Mouse (Mus musculus) heart, embryonic 16.5 days (tissue): Measurements from ENCODE around the gene 1700014D04Rik. TPM values are rescaled to one million over a fixed set of nuclear protein-coding genes. Genes with fewer than 3 reads are reported as not detected.
"Not testable (repeated sequence)": the region's sequence is repeated elsewhere in the genome, so short reads cannot be mapped to it uniquely, and the experiment has no call there.

Experiments used
- ATAC-seq: fragments of 200-750 bp; cut with Nextera tagmentation; replicated peaks from 2 replicates; pipeline ENCODE4 v1.8.0; 2017; ENCODE audit warnings: moderate number of reproducible peaks; ENCODE audit not compliant: insufficient read depth, low FRiP score; ENCODE audit errors: extremely low read depth
- H3K27ac ChIP-seq: fragments of 300-500 bp; sonication (generic); 2 replicates; pipeline ENCODE4 v1.5.1; 2014; ENCODE audit warnings: mild to moderate bottlenecking, low read length, control low read depth, moderate library complexity
- H3K27me3 ChIP-seq: fragments of 300-500 bp; sonication (generic); 2 replicates; pipeline ENCODE4 v1.6.1; 2014; ENCODE audit warnings: low read length, mixed read lengths; ENCODE audit not compliant: control insufficient read depth, insufficient read depth
- H3K36me3 ChIP-seq: fragments of 300-500 bp; sonication (generic); 2 replicates; pipeline ENCODE4 v1.6.1; 2014; ENCODE audit not compliant: control insufficient read depth, insufficient read depth
- H3K4me1 ChIP-seq: fragments of 300-500 bp; sonication (generic); 2 replicates; pipeline ENCODE4 v1.6.1; 2014; ENCODE audit warnings: low read length, mixed read lengths; ENCODE audit not compliant: control insufficient read depth, insufficient read depth
- H3K4me2 ChIP-seq: fragments of 300-500 bp; sonication (generic); 2 replicates; pipeline ENCODE4 v1.6.1; 2014; ENCODE audit warnings: low read depth, mild to moderate bottlenecking, control low read depth, low read length
- H3K4me3 ChIP-seq: fragments of 300-500 bp; sonication (generic); 2 replicates; pipeline ENCODE4 v1.5.1; 2014; ENCODE audit warnings: mild to moderate bottlenecking, control low read depth, low read length
- H3K9ac ChIP-seq: fragments of 300-500 bp; sonication (generic); 2 replicates; pipeline ENCODE4 v1.6.1; 2014; ENCODE audit warnings: low read length, control low read depth
- H3K9me3 ChIP-seq: fragments of 300-500 bp; sonication (generic); replicated peaks from 2 replicates; pipeline ENCODE4 v1.6.1; 2016; ENCODE audit warnings: low read length; ENCODE audit not compliant: control insufficient read depth
- WGBS: fragments of 180-500 bp; shearing (Covaris S2); extraction: QIAGEN DNeasy Blood & Tissue Kit; methylation state at CpG from one replicate; pipeline ENCODE4 v1.1.7; 2014; 5-methylcytosine and 5-hydroxymethylcytosine counted together
- polyA plus RNA-seq: library from polyadenylated mRNA; unstranded; fragments of >200 nt; fragmentation: Nextera tagmentation; extraction: Ambion mirVana; gene quantifications from 2 replicates; pipeline ENCODE4 v1.2.1, GENCODE M21; 2015

1700014D04Rik gene
- polyA plus RNA-seq, 1 experiment from 2014 or later: not detected

- Histone ChIP-seq H3K4me1 (peaks cover 5% of the 10 kb centered on the region), H3K27ac (no peak overlapping the region), H3K36me3 (no peaks in the 10 kb centered on the region), H3K27me3 (no peaks in the 10 kb centered on the region), H3K9ac (no peak overlapping the region), H3K9me3 (no peaks in the 10 kb centered on the region), H3K4me2 (no peak overlapping the region), H3K4me3 (no peak overlapping the region)
- ATAC-seq: no peak
- WGBS: 69% methylated on average over 10 of the region's 10 CpGs
These were observed 4.9 kb downstream of the 1700014D04Rik start for GRCm38 (mm10) chr13:59741697-59742096.

- Histone ChIP-seq H3K4me1 (peaks cover 5% of the 10 kb centered on the region), H3K27me3 (no peaks in the 10 kb centered on the region), H3K36me3 (no peaks in the 10 kb centered on the region), H3K27ac (no peak overlapping the region), H3K4me2 (peak overlapping the region; percentile 24; the same call in 1 of the 2 replicates), H3K9ac (no peak overlapping the region), H3K4me3 (no peak overlapping the region), H3K9me3 (no peaks in the 10 kb centered on the region)
- no peak for ATAC-seq
- 41% methylated on average over 11 of the region's 11 CpGs for WGBS
These were observed 5.5 kb downstream of the 1700014D04Rik start for GRCm38 (mm10) chr13:59741096-59741495.

DNA sequence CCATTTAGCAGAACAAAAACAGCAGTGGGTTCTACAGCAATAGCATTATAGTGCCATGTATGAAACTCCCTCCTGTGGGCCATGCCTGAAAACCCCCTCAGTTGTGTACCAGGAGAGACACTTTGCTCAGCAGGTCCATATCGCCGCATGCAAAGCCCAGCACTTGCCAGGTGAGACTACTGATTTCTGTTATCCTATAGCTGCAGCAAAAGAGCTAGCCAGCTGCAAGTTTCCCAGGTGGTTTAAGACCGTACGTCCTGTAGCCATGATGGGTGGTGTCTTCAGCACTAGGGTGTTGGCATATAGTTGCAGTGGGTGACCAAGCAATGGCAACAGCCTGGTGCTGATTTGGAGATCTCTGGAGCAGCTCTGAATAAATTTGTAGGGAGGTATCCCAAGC is 7.2 kb downstream of the 1700014D04Rik start:
- Histone ChIP-seq H3K9ac (no peak overlapping the region), H3K27ac (no peak overlapping the region), H3K4me1 (peaks cover 5% of the 10 kb centered on the region), H3K27me3 (no peaks in the 10 kb centered on the region), H3K4me3 (no peak overlapping the region), H3K9me3 (no peaks in the 10 kb centered on the region), H3K36me3 (no peaks in the 10 kb centered on the region), H3K4me2 (no peak overlapping the region)
- WGBS: 87% methylated on average over 4 of the region's 4 CpGs
- no peak for ATAC-seq

- no peak for ATAC-seq
- peaks cover 5% of the 10 kb centered on the region for H3K4me1 ChIP-seq
- H3K4me3 ChIP-seq: no peak overlapping the region
- no peak overlapping the region for H3K9ac ChIP-seq
- WGBS: 77% methylated on average over 2 of the region's 2 CpGs
- H3K9me3 ChIP-seq: no peaks in the 10 kb centered on the region
- no peaks in the 10 kb centered on the region for H3K36me3 ChIP-seq
- H3K27me3 ChIP-seq: no peaks in the 10 kb centered on the region
- no peak overlapping the region for H3K4me2 ChIP-seq
- no peak overlapping the region for H3K27ac ChIP-seq
These were observed 8.1 kb downstream of the 1700014D04Rik start for GRCm38 (mm10) chr13:59738455-59738854.

GRCm38 (mm10) chr13:59735190-59735589 is 11.4 kb downstream of the 1700014D04Rik start:
- Histone ChIP-seq H3K4me2 (no peak overlapping the region), H3K36me3 (no peaks in the 10 kb centered on the region), H3K4me1 (no peaks in the 10 kb centered on the region), H3K27ac (no peak overlapping the region), H3K9me3 (no peaks in the 10 kb centered on the region), H3K9ac (no peak overlapping the region), H3K4me3 (no peak overlapping the region), H3K27me3 (no peaks in the 10 kb centered on the region)
- 26% methylated on average over 3 of the region's 3 CpGs for WGBS
- no peak; the same call in 1 of the 2 replicates for ATAC-seq

GRCm38 (mm10) chr13:59734347-59734746 is 12.2 kb downstream of the 1700014D04Rik start:
- H3K27ac ChIP-seq, H3K27me3 ChIP-seq, H3K4me3 ChIP-seq, H3K4me1 ChIP-seq, H3K9me3 ChIP-seq, ATAC-seq, H3K9ac ChIP-seq, H3K4me2 ChIP-seq, H3K36me3 ChIP-seq: not testable (repeated sequence)
- 29% methylated on average over 6 of the region's 6 CpGs for WGBS

DNA sequence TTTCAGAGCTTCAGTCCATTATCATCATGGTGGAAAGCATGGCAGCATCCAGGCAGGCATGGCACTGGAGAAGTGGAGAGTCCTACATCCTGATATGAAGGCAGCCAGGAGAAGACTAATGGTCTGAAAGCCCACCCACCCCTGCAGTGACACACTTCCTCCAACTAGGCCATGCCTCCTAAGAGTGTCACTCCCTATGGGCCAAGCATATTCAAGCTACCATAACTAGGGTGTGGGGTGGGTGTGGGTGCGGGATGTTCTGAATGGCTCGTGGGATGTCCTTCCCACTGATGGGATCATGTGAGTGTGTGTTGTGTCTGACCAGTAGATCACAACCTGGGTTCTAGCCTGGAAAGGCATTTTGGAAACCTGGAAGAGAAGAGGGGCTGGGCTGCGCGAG is 12.6 kb downstream of the 1700014D04Rik start:
- no peak overlapping the region for H3K4me2 ChIP-seq
- H3K27ac ChIP-seq: no peak overlapping the region
- H3K9me3 ChIP-seq: no peaks in the 10 kb centered on the region
- H3K4me3 ChIP-seq: no peak overlapping the region
- H3K4me1 ChIP-seq: no peaks in the 10 kb centered on the region
- no peak overlapping the region for H3K9ac ChIP-seq
- no peak for ATAC-seq
- H3K27me3 ChIP-seq: no peaks in the 10 kb centered on the region
- H3K36me3 ChIP-seq: no peaks in the 10 kb centered on the region
- 90% methylated on average over 2 of the region's 4 CpGs for WGBS

GRCm38 (mm10) chr13:59731652-59732051 is 14.9 kb downstream of the 1700014D04Rik start, which contains the start of gene Spata31d1d:
Gene Spata31d1d (minus strand): TSS chr13:59731752.
- 37% methylated on average over 6 of the region's 7 CpGs for WGBS
- H3K36me3 ChIP-seq: no peaks in the 10 kb centered on the region
- peaks cover 3% of the 10 kb centered on the region for H3K4me1 ChIP-seq
- no peak within 1 kb of the TSS for H3K4me3 ChIP-seq
- H3K4me2 ChIP-seq: no peak within 1 kb of the TSS
- no peaks in the 10 kb centered on the region for H3K27me3 ChIP-seq
- H3K9ac ChIP-seq: no peak within 1 kb of the TSS
- H3K27ac ChIP-seq: no peak within 1 kb of the TSS
- ATAC-seq: no peak
- no peaks in the 10 kb centered on the region for H3K9me3 ChIP-seq

- no peak overlapping the region for H3K27ac ChIP-seq
- no peaks in the 10 kb centered on the region for H3K9me3 ChIP-seq
- peak; percentile 91 for ATAC-seq
- H3K4me3 ChIP-seq: no peak overlapping the region
- H3K4me2 ChIP-seq: no peak overlapping the region
- H3K9ac ChIP-seq: no peak overlapping the region
- H3K27me3 ChIP-seq: no peaks in the 10 kb centered on the region
- H3K4me1 ChIP-seq: peaks cover 3% of the 10 kb centered on the region
- 15% methylated on average over 7 of the region's 7 CpGs for WGBS
- H3K36me3 ChIP-seq: no peaks in the 10 kb centered on the region
These were observed 18.0 kb downstream of the 1700014D04Rik start for GRCm38 (mm10) chr13:59728378-59729093.
